Mouse (Mus musculus) liver, postnatal 0 days (tissue): Measurements from ENCODE around the gene Csde1.

Source experiments
- CTCF ChIP-seq: sonication (generic); IDR thresholded peaks from 2 replicates; pipeline ENCODE4 v1.5.1; 2016; ENCODE audit warnings: antibody characterized with exemption, low read depth
- EP300 ChIP-seq: IDR thresholded peaks from 2 replicates; pipeline ENCODE4 v1.6.1; 2016; ENCODE audit warnings: antibody characterized with exemption, low read depth, mild to moderate bottlenecking

- TF ChIP-seq CTCF = no peak
- TF ChIP-seq EP300 = no peak
Measured at GRCm38 (mm10) chr3:103017350-103017749, 2.9 kb upstream of the Csde1 start.
